Mouse (Mus musculus) right cerebral cortex, postnatal 4 days (tissue): ENCODE data around the gene Rnf128.

ENCODE experiments used
- DNase-seq: peaks from one replicate; pipeline ENCODE4 v3.0.0-alpha.2; 2022

The Rnf128 gene

DNA sequence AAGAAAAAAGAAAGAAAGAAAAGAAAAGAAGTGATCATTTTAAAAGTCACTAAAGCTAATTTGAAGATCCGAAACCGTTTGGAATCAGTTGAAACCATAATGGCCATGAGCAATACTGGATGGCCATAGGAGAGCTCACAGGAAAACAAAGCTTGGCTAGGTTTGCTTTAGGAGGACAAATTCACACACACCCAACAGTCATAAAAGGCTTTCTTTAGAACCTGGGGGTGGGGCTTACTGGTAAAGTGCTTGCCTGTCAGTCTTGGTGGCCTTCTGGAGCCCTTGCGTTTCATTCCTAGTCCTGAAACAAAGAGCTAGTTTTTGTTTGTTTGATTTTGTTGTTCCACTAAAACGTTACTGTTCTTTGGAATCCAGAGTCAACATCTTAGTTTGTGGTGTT is 71.6 kb downstream of the Rnf128 start:
- DNase-seq = no peak

DNA sequence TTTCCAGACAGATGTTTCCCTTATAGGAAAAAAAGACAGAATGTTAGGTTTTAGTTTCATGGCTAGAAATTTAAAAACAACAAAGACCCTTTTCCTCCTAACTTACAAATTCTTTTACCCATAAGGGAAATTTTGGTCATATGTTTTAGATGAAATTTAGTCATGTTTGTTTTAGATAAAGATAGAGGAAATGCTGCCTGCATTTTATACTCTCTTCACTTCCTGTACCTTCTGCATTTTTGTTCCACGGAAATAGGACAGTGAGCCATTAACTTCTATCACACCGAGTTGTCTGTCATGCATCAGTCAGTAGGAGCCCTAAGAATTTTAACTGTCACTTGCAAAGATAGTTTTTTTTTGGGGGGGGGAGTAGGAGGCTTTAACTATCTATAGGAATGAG is 76.6 kb downstream of the Rnf128 start:
- no peak for DNase-seq

DNA sequence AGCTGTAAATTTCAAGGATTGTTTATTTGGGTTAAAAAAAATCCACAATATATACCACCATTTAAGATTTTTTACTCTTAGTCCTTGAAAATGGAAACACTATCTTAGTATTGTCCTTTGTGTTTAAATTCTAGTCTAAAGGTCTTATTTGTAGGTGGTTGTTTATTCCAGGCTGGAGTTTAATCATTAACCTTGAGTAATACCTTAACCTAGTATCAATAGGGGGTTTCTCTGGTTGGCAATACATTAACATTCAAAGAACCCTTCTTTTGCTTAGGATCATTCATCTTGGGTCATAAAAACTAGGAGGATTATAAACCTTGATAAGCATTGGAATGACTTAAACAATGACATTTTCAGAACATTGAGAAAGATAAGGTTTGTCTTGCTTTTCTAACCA is 77.3 kb downstream of the Rnf128 start:
- DNase-seq = no peak

DNA sequence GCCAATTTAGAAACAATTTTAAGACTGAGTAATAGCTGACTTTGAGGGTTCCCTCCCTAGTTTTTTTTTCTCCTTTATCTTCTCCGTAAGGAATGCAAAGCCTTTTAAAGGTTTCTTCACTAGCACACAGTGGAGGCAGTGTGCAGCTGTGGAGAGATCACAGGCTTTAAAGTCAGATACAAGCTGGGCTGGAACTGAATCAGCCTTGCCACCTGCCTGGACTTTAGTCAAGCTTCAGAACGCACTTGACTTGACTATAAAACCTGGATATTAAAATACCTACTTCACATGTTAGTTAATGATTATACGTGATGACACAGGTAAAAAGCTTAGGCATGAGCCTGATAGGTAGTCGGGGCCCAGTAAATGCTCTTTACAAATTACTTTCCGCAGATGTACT is 89.1 kb downstream of the Rnf128 start:
- no peak for DNase-seq

DNA sequence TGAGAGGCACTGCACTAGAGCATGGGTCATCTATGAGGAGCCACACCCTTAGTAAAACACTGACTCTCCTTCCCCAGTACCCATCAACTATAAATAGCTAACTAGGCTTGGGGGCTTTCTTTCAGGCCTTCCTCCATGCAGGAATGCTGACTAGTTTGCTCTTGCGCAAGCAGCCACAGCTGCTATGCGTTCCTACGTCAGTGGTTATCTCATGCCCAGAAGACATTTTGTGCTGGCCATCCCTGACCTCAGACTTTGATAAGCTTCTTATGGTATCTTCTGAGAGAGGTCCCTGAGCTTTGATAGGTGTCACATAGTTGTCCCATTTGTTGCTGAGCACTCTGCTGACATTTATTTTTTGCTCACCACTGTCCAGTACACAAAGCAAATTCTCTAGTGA is 90.2 kb downstream of the Rnf128 start:
- no peak for DNase-seq

DNA sequence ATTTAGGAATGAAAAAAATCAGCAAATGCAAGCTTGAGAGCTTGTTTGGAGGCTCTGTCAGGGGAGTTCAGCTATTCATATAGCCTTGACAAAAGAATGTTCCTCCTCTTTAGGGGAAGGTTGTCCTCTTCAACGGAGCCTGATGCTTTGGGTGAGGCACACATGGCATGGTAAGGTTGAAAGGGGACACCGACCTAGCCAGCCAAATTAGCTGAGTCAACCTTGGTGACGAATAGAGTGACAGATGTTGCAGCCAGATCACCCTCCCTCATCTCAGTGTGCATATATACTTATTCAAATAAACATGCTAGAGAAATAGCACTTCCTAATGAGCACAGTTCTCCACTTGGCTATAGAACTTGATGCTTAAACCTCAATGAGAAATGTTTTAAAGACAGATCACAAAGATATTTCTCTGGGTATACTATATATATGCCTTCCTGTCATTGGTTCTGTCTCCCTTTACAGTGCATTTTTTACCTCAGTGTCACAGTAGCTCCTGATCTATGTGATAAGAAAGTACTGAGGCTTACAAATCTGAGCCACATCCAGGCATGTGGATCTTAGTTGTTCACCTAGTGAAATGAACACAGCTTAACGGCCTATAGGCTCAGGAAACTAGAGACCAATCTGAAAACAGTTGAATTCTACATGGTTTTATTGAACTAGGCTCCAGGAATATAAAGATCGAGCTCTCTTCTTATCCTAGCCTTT is 91.4 kb downstream of the Rnf128 start:
- no peak for DNase-seq

DNA sequence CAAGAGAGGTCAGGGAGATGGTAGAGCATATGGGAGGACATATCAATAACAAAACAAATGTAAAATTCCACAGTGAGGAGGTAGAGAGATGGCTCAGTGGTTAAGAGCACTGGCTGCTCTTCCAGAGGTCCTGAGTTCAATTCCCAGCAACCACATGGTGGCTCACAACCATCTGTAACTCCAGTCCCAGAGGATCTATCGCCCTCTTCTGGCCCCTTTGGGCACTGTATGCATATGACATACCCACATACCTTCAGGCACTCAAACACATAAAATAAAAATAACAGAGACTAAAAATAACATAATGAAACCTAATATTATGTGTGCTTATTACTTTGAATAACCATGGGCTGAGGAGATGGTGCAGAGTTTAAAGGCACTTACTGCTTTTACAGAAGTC is 99.0 kb downstream of the Rnf128 start:
- no peak for DNase-seq

DNA sequence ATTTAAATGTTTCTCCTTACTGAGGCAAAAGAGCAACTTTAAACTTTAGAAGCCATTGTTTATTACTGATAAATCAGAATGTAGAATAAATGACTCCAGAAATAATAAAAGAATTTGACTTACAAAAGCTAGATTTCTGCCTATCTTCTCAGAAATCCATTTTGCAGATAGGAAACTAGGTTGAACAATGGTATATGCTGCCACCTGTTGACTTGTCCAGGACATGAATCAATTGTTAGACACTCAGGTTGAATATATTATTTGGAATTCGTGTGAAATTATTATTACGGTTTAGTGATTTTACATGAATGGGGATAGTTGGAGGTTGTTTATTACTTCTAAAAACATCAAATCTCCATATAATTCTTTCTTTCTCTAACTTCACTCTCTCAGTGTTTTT is 102.7 kb downstream of the Rnf128 start:
- DNase-seq = no peak

DNA sequence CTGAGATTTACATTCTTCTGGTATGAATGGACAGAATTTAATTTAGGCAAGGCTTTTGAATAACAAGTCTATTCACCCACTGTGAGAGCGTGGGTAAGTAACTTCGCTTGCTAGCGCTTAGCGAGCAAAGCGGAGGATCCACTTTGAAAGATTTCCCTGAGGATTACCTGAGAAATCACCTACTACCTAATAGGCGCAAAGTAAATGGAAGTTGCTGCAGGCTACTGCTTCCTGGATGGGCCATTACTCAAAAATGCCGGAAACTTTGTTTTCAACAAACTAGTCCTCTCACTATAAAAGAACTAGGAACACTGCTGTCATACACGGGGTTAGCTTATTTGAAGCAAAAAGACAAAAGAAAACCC is 121.3 kb downstream of the Rnf128 start:
- no peak for DNase-seq

DNA sequence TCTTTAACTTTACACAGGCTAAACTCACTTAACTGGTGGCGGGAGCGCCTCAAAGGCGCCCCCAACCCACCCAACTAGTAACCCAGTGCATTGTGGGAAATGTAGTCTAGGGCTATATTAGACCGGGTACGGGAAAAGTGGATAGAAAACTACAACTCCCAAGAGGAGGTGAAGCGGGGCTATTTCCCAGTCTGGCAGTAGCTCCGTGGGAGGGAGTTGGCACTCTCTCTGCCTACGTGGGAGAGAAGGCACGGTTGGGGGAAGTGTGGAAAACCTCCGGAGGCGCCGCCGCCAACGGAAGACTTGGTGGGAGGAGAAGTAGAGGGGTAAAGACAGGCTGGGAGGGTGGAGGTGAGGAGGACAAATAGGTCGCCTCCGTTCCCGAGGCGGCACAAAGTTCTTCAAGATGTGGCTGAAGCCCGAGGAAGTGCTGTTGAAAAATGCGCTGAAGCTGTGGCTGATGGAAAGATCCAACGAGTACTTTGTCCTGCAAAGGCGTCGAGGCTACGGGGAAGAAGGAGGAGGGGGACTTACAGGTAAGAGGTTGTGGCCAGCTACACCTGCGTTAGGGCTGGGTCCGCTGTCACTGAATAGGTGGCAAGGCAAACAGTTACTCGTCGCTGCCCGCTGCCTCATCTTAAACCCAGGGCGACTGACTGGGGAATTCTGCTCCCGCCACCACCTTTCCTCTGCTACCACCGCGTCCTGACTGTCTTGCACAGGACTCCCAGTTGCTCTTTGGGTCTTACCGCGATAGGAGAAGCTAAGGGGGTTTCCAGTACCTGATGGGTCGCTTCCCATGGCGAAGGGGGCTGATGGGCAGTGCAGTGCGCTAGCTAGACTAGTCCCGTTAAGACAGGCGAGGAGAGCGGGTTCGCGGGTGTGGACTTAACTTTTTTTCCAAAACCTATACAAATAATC is 121.9 kb downstream of the Rnf128 start, which contains the start of gene Tbc1d8b:
Tbc1d8b (plus strand) TSS at position 222 of the 921 bp plus-strand sequence.
- peak; percentile 61 for DNase-seq

DNA sequence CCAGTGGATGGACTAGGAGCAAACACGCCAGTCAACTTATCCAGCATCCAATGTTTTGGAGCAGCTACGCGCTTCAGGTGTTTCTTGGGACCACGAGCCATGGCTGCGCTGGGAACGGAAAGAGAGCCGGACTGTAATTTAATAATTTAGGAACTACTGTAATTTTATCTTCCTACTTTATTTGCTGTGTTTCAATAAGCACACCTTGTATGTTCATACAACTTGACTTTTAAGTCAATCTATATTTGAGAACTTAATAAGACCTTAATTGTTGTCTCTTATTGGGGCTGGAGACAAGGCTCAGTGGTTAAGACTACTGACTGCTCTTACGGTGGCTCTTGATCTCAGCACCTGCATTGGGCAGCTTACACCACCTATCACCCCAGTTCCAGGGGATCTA is 151.3 kb downstream of the Rnf128 start, which contains the start of gene Gm15013:
Gm15013 (minus strand) TSS at position 101 of the 400 bp plus-strand sequence.
- DNase-seq = no peak

DNA sequence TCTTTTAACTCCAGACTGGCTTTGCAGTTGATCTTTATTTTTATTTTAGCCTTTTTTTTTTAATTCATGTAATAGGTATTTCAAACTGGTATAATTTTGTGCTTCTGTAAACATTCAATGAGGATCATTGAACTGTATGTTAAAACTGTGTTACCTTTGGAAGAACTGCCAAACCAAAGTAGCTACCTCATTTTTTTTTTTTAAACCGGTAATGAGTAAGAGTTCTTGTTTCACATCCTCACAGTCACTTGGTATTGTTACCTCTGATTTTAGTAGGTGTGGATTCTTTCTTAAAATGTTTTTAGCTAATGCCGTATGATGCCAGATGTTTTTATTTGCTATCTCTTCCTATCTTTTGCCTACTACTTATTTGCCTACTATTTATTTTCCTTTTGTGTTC is 159.2 kb downstream of the Rnf128 start:
- DNase-seq = no peak
